Mouse (Mus musculus): ENCODE measurements around the gene Zfr2. TPM values are rescaled to one million over a fixed set of nuclear protein-coding genes. Genes with fewer than 3 reads are reported as not detected.
"Not testable (repeated sequence)": the region's sequence is repeated elsewhere in the genome, so short reads cannot be mapped to it uniquely, and the experiment has no call there.

Gene Zfr2
- total RNA-seq, 2 experiments from 2014 or later, result 16.2 to 17.6 TPM

DNA sequence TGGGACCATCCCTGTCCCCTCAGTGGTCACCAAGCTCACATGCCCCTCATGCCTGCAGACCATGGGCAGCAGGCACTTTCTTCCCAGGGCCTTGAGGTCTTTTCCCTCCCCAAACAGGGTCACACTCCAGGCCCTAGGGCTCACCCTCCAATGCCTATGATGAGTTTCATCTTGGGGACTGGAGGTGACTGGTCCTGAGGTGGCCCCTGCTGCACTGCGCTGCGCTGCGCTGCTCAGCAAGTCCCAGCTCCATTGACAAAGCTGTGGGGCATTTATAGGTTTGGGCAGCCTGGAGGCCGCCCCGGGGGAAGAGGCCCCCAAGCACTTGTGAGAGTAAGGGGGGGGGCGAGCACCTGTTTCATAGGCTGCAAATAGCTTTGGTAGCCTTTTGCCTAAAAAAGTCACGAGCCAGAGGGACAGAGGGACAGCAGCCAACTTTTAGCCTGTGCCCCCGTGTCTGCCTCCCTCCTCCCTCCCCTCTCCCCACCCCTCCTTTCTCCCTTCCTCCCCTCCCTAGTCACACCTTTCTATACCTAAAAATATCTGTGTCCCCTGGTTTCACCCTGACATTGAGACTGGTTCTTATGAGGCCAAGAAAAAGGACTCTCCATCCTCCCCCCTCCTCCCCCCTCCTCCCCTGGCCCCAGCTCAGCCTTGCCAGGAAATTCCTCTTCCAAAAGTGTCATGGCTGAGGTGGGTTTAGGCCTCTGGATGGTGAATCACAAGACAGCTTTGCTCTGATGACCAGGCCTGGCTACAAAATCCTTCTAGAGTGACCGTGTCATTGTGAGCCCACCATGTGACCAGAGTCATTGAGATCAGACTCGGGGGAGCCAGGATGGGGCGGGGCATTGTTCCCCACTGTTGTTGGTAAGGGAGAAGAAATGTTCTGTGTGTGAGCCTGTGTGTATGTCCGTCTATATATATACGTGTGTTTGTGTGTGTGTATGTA, 30.9 kb upstream of the Zfr2 start, which contains the start of gene Nmrk2:
Gene Nmrk2, minus strand, starts transcription at position 245 of the 952 bp plus-strand sequence.
- no peak for DNase-seq (ENCODE audit: low spot score in 2 of 2)

DNA sequence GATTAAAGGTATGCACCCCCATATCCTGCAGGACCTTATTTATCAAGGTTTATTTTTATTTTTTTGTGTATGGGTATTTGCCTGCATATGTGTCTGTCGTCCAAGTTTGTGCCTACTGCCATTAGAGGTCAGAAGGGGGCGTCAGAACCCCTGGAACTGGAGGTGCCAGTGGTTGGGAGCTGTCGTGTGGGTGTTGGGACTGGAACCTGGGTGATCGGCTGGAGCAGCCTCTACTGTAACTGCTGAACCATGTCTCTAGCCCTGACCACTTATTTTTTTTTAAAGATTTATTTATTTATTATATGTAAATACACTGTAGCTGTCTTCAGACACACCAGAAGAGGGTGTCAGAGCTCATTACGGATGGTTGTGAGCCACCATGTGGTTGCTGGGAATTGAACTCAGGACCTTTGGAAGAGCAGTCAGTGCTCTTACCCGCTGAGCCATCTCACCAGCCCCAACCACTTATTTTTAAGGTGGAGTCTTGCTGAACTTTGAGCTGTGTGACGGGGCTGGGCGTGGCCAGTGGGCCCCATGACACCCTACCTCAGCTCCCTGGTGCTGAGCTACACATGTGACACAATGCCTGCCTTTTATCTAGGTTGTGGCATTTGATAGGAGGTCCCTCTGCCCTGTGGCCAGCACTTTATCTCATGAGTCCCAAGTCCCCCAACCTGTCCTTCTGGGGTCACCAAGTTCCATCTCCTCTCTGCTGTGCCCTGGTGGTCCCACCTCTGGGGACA, 29.8 kb upstream of the Zfr2 start:
- DNase-seq (ENCODE audit: low spot score in 2 of 2), result no peak

DNA sequence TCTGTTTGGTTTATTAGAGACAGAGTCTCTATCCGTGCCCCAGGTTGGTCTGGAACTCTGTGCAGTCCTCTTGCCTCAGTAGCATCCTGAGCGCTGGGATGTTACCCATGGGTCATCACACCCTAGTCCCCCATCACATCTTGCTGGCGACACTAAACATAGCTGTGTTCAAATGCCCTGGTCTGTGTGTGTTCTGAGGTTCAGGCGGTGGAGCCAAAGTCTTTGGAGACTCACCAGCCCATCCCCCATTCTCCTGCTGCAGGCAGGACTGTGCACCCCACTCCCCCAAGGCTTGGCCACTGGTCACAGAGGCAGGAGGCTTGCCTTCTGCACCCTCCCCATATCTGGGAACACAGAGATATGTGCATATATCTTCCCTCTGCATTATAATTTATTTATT, 28.8 kb upstream of the Zfr2 start:
- DNase-seq (ENCODE audit: low spot score in 2 of 2), result no peak

DNA sequence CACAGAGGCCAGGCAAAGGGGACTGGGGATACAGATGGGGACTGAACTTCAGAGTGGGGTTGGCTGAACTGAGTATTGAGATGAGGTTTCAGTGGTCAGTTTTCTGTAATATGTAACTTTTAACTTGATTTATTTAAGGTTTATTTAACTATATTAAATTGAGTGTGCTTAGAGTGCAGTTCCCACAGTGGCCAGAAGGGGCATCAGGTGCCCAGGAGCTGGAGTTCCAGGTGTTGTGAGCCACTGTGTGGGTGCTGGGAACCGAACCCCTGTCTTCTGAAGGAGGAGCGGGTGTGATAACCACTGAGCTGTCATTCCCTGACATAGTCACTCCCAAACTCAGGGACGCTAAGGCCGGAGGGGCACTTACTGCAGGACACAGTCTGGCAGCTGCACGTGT, 22.8 kb upstream of the Zfr2 start:
- no peak for DNase-seq (ENCODE audit: low spot score in 2 of 2)

DNA sequence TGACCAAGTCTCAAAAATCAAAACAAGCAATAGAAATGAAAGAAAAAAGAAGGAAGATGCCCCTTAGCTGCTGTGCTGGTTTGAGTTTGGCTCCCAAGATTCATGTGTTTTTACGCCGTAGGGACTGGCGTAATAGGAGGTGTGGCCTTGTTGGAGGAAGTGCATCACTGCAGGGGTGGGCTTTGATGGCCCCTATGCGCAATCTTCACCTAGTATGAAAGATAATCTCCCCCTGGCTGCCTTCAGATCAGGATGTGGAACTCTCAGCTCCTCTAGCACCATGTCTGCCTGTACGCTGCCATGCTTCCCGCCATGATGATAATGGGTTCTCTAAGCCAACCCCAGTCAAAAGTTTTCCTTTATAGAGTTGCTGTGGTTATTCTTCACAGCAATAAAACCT, 16.7 kb upstream of the Zfr2 start:
- DNase-seq (ENCODE audit: low spot score in 2 of 2), result no peak

DNA sequence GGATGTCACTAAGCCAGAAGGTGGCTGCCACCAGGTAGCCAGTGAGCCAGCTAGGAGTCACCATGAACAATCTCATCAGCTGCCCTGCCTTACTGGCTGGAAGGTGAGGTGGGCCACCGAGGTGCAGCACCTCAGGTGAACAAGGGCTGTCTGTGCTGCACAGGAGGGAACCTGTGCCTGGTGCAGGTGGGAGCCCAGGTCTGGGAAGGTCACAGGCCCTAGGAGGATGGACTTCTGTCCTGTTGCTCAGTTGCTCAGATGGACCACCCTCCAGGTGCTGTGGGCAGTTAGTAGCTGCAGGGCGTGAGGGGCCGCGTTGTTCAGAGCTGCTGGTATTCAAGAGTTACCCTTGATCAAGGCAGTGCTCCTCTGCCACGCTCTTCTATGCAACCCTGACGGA, 16.1 kb upstream of the Zfr2 start:
- DNase-seq (ENCODE audit: low spot score in 2 of 2), result no peak

DNA sequence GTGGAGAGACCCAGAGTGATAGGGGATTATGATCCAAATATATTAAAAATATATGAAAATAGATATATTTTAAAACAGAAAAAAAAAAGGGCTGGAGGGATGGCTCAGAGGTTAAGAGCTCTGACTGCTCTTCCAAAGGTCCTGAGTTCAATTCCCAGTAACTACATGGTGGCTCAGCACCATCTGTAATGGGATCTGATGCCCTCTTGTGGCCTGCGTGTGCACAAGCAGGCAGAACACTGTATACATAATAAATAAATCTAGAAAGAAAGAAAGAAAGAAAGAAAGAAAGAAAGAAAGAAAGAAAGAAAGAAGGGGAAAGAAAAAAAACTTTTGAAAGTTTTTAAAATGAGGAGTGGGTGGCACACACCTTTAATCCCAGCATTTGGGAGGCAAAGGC, 15.7 kb upstream of the Zfr2 start:
- not testable (repeated sequence) for DNase-seq (ENCODE audit: low spot score in 2 of 2)

DNA sequence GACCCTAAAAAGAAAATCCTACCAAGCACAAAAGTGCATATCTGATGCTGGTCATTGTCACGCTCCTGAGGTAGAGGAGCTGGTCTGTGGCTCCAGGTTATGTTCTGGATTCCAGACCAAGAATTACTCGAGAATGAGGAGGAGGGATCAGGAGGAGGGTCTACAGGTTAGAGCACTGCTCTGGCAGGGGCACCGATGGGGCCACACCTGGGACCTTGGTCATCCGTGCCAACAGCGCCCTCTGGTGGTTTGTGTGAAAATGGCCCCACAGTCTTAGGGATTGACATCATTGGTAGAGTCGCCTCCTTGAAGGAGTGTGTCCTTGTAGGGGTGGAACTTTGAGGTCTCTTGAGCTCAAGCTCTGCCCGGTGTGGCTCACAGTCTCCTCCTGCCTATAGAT, 15.0 kb upstream of the Zfr2 start:
- peak; percentile 71 to 76 for DNase-seq (ENCODE audit: low spot score in 2 of 2)

DNA sequence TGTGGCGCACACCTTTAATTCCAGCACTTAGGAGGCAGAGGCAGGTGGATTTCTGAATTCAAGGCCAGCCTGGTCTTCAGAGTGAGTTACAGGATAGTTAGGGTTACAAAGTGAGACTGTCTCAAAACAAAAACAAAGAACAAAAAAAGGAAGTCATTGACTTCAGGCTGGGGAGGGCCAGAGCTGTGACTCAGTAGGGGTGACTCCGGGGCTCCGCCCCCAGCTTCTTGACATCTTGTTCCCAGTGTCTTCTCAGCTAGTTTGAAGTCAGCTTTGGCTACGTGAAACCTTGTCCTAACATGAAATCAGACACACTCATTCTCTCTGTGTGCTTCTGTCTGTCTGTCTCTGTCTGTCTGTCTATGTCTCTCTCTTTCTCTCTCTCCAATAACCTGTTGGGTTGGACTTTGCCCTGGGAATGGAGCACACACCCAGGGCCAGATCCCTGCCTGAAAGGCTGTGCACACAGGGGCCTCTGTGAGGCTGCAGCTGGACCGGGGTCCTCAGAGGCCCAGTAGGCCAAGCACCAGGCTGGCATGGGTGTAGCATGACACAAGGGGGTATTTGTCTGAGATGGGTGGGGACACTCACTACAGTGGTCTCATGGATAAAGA, 11.4 kb upstream of the Zfr2 start:
- DNase-seq (ENCODE audit: low spot score in 2 of 2), result no peak

DNA sequence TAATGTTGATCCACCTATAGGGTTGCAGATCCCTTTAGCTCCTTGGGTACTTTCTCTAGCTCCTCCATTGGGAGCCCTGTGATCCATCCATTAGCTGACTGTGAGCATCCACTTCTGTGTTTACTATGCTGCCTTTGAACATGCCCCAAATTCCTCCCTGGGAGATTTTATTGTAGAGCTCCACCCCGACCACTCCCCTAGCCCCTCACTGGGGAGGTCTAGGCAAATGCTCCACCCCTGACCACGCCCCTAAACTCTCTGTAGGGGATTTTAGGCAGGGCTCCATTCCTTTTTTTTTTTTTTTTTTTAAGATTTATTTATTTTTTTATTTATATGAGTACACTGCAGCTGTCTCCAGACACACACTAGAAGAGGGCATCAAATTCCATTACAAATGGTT, 9.2 kb upstream of the Zfr2 start:
- DNase-seq (ENCODE audit: low spot score in 2 of 2), result not testable (repeated sequence)

DNA sequence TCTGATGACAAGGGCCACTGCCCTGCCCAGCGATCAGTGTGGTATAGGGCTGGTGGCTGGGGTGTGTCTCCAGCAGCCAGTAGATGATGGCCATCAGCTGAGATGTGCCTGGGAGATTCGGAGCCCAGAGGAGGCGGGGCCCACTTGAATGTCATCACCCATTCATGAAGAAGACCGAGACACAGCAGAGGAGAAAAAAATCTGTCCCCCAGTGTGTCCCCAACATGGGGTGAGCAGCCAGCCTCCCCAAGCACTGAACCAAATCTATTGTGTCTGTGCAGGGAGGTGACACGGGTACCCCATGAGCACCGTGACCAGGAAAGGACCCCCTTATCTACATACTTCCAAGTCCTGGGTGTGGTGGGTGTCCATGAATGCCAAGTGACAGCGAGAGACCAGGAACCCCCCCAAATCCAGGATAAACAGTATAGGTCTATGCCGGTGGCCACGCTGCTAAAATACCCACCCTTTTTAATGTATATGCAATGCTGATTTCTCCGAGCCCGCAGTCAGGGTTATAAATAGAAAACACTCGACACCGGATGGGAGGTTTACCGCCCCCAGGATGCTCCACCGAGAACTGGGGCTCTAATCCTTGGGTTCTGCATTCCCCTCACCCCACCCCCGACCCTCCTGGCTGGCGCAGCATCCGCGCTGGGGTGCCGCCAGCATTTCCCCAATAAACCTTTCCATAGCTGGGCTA, 3.1 kb upstream of the Zfr2 start:
- no peak for DNase-seq (ENCODE audit: low spot score in 2 of 2)

DNA sequence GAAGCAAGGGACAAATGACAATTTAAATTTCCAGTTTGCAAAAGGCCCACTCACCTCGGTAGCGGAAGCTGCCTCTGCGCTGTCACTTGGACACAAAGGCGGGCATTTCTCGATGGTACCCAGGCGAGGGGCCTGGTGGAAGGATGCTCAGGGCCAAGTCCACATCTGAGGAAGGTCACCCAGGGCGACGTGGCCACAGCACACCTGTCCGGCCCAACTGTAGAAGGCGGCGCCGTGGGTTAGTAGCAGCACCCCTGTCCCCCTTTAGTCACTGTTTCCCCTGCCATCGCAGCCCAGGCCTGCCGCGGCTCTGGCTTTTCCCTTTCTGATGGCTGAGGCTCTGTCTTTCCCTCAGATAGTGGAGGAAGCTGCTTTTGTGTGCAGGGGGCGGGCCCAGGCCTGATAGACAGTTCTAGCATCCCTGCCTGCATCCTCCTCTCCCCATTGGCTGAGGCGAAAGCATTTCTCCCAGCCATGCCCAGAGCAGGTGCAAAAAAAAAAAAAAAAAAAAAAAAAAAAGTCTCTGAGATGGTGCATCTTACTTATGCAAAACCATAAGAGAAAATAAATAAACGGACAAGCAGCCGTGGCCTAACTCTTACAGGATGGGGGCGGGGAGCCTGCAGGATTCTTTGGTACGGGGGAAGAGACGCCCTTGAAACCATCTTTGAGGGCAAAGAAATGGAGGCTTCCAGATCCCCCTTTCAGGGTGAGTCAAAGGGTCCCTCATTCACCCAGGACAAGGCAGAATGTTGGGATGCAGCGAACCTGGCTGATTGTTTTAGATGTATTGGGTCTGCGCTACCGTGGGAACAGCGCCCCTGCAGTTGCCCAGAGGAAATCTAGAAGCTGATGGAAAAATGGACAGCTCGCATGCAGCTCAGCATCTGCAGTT, 2.3 kb upstream of the Zfr2 start, which contains the start of gene Atcay:
Gene Atcay, minus strand, starts transcription at position 396 of the 895 bp plus-strand sequence.
- no peak for DNase-seq (ENCODE audit: low spot score in 2 of 2)

DNA sequence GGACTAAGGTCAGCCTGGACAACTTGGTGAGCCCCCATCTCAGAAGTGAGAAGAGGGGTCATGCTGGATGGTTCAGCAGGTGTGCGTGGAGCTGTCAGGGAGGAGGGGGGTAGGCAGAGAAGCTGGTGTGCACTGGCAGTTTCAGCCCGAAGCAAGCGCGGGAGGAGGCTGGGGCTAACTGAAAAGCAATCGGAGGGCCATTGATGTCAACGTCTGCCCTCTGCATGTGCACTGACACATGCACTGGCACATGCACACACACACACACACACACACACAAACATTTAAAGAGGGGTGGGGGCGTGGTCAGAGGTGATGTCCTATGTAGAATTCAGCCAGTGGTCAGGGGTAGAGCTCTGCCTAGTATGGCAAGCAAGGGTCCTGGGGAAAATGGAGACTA, 1.5 kb upstream of the Zfr2 start:
- no peak for DNase-seq (ENCODE audit: low spot score in 2 of 2)

DNA sequence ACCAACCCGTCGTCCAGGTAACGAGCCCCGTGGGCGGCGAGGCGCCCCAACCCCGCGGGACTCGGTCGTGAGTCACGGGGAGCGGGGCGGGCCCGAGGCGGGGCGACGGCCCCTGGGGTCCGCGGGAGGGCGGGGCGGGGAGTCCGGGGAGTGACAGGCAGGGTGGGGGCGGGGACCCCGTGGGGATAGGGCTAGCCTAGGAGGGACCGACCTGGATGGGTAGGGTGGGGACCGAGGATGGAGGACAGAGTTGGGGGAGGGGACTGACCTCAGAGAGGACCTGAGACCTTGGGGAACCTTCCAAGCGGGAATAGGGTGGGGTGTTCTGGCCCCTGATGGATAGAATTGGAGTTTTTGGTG, 251 bp downstream of the Zfr2 start:
- no peak for DNase-seq (ENCODE audit: low spot score in 2 of 2)

DNA sequence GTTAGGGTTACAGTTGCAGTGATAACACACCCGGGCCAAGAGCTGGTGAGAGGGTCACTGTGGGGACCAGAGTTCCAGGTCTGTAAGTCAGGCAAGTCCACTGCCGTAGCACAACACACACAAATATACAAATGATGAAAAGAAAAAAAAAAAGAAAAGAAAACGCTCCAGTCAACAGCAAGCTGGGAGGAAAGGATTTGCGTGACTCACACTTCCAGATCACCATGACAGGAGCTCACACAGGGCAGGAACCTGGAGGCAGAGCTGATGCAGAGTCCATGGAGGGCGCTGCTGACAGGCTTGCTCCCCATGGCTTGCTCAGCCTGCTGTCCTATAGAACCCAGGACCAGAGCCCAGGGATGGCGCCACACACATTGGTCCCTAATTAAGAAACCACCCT, 1.3 kb downstream of the Zfr2 start:
- DNase-seq (ENCODE audit: low spot score in 2 of 2), result no peak

DNA sequence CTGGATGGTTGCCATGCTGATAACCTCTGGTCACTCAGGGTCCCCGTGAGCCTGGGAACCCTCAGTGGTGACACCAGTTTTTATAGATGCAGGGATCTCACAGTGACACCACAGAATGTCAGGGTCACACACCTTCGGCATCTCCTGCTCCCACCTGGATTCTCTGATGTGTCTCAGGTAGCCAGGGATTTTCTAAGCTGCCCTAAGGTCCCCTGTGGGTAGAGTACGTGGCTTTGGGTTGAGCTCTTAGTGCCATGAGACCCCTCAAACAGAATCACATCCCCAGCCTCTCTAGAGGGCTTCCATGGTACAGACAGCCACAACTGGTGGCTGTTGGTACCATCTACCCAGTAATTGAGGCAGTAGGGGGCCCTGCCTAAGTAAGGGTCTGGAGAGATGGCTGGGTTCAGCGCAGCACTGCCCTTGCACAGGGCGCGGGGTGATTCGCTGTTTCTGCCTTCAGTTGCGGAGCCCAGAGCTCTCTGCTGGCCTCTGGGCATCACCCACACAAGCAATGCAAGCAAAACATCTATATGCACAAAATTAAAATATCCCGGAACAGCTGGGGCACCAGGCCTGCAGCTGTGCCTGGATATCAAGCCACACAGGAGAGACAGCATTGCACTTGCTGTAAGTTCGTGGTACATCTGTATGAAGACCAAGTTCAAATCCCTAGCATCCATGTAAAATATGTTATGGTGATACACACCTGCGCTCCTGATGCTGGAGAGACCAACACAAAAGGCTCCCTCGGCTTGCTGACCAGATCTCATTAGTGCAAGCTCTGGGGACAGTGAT, 3.7 kb downstream of the Zfr2 start:
- DNase-seq (ENCODE audit: low spot score in 2 of 2), result no peak

DNA sequence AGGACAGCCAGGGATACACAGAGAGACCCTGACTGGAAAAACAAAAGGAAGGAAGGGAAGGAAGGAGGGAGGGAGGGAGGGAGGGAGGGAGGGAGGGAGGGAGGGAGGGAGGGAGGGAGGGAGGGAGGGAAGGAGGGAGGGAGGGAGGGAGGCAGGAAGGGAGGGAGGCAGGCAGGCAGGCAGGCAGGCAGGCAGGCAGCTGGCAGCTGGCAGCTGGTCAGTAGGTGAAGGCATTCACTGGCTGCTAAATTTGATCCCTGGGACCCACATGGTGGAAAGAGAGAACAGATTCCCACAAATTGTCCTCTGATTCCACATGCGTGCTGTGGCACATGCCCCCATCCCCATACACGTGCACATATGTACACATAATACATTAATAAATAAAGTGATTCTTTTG, 5.7 kb downstream of the Zfr2 start:
- DNase-seq (ENCODE audit: low spot score in 2 of 2), result no peak

DNA sequence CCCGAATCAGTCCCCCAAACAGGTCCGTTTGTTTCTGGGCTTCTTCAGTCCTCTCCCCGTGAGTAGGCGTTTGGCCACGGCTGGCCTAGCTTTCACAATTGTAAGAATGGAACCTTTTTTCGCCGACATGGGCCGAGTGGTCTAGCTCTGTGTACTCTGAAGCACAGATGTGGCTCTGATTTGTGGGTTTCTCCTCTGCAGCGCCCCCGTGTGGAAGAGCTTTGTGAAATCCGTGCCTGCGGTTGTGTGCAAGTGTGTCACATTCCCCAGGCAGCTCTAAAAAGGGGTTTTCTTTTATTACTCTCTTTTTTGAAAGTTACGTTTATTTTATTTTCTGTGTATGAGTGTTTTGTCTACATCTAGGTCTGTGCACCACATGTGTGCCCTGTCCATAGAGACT, 7.9 kb downstream of the Zfr2 start:
- DNase-seq (ENCODE audit: low spot score in 2 of 2), result peak in 1 of 2 experiments; percentile 62

DNA sequence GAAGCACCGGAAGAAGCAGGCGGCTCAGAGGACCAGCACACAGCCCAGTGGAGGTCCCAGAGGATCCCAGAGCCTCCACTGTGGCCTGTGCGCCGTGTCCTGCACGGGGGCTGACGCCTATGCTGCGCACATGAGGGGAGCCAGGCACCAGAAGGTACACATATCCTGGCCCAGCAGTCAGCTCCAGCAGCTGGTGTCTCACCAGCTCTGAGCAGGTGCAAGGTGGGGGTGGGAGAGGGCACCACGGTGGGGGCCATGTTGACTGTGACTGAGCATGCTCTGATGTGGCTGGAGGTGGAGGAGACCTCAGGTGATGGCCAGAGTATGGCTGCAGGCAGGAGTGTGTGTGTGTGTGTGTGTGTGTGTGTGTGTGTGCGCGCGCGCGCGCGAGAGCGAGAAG, 9.1 kb downstream of the Zfr2 start:
- no peak for DNase-seq (ENCODE audit: low spot score in 2 of 2)

Data from adrenal gland, adult 18-20 months (tissue).